Mouse (Mus musculus): ENCODE data around the gene Chit1.

Gene Chit1

GRCm38 (mm10) chr1:134146066-134146465 lies 35.0 kb downstream of the Chit1 start:
- DNase-seq (ENCODE audit: low spot score): no peak

- no peak for DNase-seq (ENCODE audit: low spot score)
These were observed 39.0 kb downstream of the Chit1 start for GRCm38 (mm10) chr1:134150076-134150475.

GRCm38 (mm10) chr1:134150745-134151144 lies 39.7 kb downstream of the Chit1 start:
- DNase-seq (ENCODE audit: low spot score): no peak

DNA sequence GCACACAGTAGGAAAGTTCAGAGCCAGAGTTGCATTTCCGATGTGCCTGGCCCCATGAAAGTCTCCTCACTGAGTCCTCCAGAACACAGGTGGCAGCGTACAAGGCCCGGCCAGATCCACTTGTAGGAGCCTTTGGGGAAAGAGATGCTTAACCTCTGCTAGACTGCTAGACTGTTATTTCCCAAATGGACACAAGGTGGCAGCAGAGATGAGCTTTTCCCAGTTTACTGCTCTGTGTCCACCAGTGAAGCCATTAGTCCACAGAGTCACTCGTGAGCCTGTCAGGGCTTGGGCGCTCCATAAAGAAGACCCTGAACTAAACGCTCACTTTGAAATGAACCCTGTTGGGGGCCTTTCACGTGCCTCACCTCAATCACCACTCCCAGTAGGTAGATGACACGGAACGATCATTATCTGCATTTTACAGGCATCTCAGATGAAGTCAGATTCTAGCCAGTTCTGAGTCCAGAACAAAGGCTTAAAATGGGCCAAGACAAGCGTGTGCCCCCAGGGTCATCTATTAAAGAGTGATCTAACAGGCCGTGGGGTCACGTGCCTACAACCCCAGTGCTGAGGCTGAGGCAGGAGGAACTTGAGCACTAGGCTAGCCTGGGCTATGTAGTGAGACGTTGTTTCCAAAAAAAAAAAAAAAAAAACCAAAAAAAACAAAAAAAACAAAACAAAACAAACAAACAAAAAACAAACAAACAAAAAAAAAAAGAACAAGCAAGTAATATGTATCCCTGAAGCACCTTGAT lies 40.8 kb downstream of the Chit1 start:
- DNase-seq (ENCODE audit: low spot score): peak; percentile 85

GRCm38 (mm10) chr1:134152626-134153590 lies 41.9 kb downstream of the Chit1 start:
- no peak for DNase-seq (ENCODE audit: low spot score)

GRCm38 (mm10) chr1:134154121-134154520 lies 43.1 kb downstream of the Chit1 start:
- DNase-seq (ENCODE audit: low spot score): no peak

DNA sequence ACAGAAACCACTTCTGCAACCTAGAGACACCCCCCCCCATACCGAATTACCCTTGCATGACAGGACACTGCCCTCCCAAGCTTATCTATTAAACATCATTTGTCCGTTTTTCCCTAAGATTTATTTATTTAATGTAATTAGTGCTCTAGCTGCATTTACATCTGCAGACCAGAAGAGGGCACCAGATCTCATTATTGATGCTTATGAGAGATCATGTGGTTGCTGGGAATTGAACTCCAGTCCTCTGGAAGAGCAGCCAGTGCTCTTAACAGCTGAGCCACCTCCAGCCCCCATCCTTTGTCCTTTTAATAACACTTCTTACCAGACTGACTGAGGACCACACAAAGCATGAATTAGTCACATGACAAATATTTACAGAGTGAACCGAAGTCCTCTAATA lies 43.6 kb downstream of the Chit1 start:
- no peak for DNase-seq (ENCODE audit: low spot score)

DNA sequence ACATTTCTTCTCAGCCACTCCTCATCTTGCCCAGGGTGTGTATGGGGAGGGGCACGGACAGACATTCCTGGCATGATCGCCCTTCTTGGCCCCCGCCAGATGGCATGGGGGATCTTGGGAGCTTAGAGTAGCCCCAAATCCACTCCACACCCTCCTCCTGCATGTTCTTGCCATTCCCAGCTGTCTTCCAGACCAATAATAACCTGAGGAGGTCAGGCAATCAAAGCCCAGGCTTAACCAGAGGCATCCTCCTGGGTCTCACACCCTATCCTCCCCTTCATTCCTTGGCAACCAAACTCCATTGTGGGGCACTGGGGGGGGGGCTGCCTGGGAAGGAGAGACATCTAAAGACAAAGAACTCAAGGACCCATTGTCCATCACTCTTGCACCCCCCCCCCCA lies 49.4 kb downstream of the Chit1 start:
- no peak for DNase-seq (ENCODE audit: low spot score)

- DNase-seq (ENCODE audit: low spot score): no peak
These were observed 50.4 kb downstream of the Chit1 start for GRCm38 (mm10) chr1:134161399-134161798.

DNA sequence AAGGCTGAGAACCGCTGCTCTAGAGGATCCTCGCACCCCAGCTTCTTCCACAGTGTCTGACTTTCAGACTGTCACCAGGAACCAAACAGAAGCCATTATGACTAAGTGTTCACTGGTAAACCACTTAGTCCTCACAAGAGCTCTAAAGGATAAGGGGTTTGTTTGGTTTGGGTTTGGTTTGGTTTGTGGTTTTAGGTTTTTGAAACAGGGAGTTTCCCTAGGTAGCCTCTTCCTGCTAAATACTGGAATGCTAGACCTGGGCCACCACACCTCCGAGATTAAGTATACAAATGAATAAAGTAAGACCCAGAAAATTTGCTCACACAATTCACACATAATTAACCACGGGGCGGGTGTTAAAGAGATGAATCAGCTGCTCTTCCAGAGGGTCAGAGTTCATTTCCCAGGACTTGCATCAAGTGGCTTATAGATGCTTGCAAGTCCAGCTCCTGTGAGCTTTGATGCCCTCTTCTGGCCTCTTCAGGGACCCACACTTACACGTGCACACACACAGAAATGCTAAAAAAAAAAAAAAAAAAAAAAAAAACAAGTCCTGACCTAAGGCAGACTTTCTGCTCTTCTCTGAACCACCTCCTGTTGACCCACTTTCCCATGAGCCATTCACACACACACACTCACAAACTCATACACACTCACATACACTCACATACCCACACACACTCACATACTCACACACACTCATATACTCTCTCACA lies 51.6 kb downstream of the Chit1 start:
- no peak for DNase-seq (ENCODE audit: low spot score)

DNA sequence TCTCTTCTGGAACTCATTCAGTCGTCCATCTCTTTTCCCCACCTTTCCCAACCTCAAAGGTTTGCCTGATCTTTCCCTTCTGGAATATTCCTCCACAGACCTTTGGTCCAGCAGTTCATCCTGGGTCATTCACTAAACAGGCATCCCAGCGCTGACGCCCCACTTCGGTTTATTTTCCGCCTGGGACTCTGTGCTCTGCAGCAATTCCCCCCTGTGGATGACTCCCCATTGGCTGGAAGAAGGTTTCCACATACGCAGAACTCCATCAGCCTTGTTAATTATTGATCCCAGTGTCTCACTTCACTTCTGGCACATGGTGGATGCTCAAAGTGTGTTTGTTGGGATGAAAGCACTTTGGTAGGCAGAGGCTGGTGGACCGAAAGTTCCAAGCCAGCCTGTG lies 52.4 kb downstream of the Chit1 start:
- no peak for DNase-seq (ENCODE audit: low spot score)

GRCm38 (mm10) chr1:134164454-134164853 lies 53.4 kb downstream of the Chit1 start:
- DNase-seq (ENCODE audit: low spot score): no peak

GRCm38 (mm10) chr1:134166547-134166946 lies 55.5 kb downstream of the Chit1 start:
- DNase-seq (ENCODE audit: low spot score): no peak

GRCm38 (mm10) chr1:134167416-134168305 lies 56.6 kb downstream of the Chit1 start:
- no peak for DNase-seq (ENCODE audit: low spot score)

DNA sequence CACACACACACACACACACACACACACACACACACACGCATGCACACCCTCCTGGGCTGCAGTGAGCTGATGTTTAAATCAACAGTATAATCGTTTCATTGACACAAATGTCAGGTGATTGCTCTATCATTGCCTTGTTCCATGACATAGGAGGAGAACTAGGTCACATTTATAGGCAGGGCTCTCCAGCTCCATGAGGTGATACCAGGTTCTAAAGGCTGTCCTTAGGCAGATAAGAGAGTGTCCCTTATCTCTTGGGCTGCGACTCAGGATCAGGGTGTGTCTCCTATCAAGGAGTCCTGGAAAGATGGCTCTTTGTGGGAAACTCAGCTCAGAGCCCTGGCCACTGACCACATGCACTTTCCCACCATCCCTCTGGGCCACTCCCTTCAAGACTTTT lies 57.5 kb downstream of the Chit1 start:
- no peak for DNase-seq (ENCODE audit: low spot score)

GRCm38 (mm10) chr1:134168985-134169697 lies 58.1 kb downstream of the Chit1 start:
- no peak for DNase-seq (ENCODE audit: low spot score)

DNA sequence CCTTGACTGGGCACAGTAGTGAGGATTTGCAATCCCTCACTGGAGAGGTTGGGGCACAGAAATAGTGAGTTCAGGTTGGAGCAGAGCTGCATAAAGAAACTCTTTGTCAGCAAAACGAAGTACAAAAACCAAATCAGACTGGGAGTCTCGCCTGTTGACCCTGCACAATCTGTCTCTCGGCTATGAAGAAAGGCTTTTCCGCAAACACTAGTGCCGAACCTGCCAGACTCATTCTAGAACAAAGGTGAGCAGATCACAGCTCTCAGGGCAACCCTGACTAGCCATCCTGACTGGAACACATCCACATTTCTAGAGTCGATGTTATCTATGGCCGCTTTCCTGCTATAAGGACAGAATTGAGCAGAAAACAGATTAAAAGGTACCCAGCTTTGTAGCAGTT lies 62.0 kb downstream of the Chit1 start:
- DNase-seq (ENCODE audit: low spot score): no peak

- DNase-seq (ENCODE audit: low spot score): no peak
These were observed 66.9 kb downstream of the Chit1 start for GRCm38 (mm10) chr1:134177976-134178375.

- no peak for DNase-seq (ENCODE audit: low spot score)
These were observed 71.0 kb downstream of the Chit1 start, which contains the start of gene Chil1 for GRCm38 (mm10) chr1:134182025-134182424. Gene Chil1 (plus strand): TSS chr1:134182176.

GRCm38 (mm10) chr1:134184089-134184488 lies 73.0 kb downstream of the Chit1 start:
- no peak for DNase-seq (ENCODE audit: low spot score)

DNA sequence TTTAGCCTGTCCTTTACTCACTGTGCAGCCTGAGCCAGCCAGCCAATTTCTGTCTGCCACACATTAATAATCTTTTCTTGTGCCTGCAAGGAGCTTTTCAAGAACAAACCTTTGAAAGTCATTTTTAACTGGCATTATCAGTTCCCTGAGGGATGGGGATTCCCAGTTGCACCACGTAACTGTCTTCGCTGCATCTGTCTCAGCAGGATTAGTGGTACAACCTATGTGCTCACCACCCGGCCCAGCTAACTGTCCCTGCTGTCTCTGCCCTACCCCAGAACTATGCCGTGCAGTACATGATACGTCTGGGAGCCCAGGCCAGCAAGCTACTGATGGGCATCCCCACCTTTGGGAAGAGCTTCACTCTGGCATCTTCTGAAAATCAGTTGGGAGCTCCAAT lies 77.2 kb downstream of the Chit1 start:
- no peak for DNase-seq (ENCODE audit: low spot score)

All from testis, postnatal 10 days (tissue).